Mouse (Mus musculus) testis, adult 2 months (tissue): ENCODE data around the gene Snx9.

Experiments
- CTCF ChIP-seq: fragments of 200-500 bp; IDR thresholded peaks from 2 replicates; pipeline ENCODE4 v1.5.1; 2012; ENCODE audit warnings: low read depth, mild to moderate bottlenecking, inconsistent platforms, low read length, moderate library complexity; ENCODE audit not compliant: control insufficient read depth, insufficient read depth, insufficient replicate concordance
- POLR2A ChIP-seq: fragments of 200-500 bp; IDR thresholded peaks from 2 replicates; pipeline ENCODE4 v1.6.1; 2012; ENCODE audit warnings: low read depth, mild to moderate bottlenecking, inconsistent platforms, low read length, moderate library complexity; ENCODE audit not compliant: control insufficient read depth

GRCm38 (mm10) chr17:5850031-5850430 is 8.9 kb downstream of the Snx9 start:
- no peak for TF ChIP-seq POLR2A
- TF ChIP-seq CTCF: no peak
